Mouse (Mus musculus) left cerebral cortex, adult 9 months (tissue): ENCODE measurements at regions not wholly inside any gene's neighbourhood (a gene's known extent, or its start where the extent isn't known, plus 50 kb on each side); places are given as distances from the start of the nearest gene placed in this dataset.

ENCODE experiments used
- DNase-seq, 2 experiments: peaks; one replicate each; pipeline ENCODE4 v3.0.0; 2022; ENCODE audit warnings: low spot score in 2 of 2

DNA sequence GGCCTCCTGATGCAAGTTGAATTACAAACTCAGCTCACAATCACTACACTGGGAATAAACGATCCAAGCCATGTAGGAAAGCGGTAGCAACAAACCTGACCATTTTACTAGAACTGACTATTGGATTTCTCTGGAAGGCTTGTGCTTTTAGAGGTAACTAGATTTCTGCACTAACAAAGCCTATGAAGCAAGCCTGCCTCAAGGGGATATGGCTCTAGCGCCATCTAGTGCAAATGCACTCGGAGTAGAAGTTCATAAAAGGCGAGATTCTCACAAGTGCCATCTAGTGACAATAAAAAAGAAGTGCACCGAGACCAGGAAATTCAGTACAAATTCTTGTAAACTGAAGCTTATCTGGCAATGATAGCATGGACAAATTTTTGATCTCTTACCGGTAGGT lies 364.9 kb upstream of the Fmr1 start:
- DNase-seq = peak; percentile 43 to 86
